Mouse (Mus musculus) neural tube, embryonic 15.5 days (tissue): ENCODE measurements around the gene Car5a. TPM values are rescaled to one million over a fixed set of nuclear protein-coding genes. Genes with fewer than 3 reads are reported as not detected.

Source experiments
- ATAC-seq: fragments of 200-750 bp; cut with Nextera tagmentation; 2 replicates; pipeline ENCODE4 v1.8.0; 2017; ENCODE audit warnings: mild to moderate bottlenecking, moderate TSS enrichment, moderate library complexity; ENCODE audit not compliant: low FRiP score
- H3K27ac ChIP-seq: fragments of 300-500 bp; sonication (generic); replicated peaks from 2 replicates; pipeline ENCODE4 v1.5.1; 2015; ENCODE audit warnings: mild to moderate bottlenecking, inconsistent platforms
- H3K27me3 ChIP-seq: fragments of 300-500 bp; sonication (generic); replicated peaks from 2 replicates; pipeline ENCODE4 v1.6.1; 2015; ENCODE audit warnings: inconsistent platforms
- H3K36me3 ChIP-seq: fragments of 300-500 bp; sonication (generic); 2 replicates; pipeline ENCODE4 v1.6.1; 2015; ENCODE audit warnings: inconsistent platforms
- H3K4me1 ChIP-seq: fragments of 300-500 bp; sonication (generic); 2 replicates; pipeline ENCODE4 v1.6.1; 2015; ENCODE audit warnings: inconsistent platforms
- H3K4me2 ChIP-seq: fragments of 300-500 bp; sonication (generic); 2 replicates; pipeline ENCODE4 v1.6.1; 2015; ENCODE audit warnings: inconsistent platforms, mild to moderate bottlenecking, moderate library complexity
- H3K4me3 ChIP-seq: fragments of 300-500 bp; sonication (generic); replicated peaks from 2 replicates; pipeline ENCODE4 v1.5.1; 2015; ENCODE audit warnings: mild to moderate bottlenecking, inconsistent platforms
- H3K9ac ChIP-seq: fragments of 300-500 bp; sonication (generic); replicated peaks from 2 replicates; pipeline ENCODE4 v1.6.1; 2015; ENCODE audit warnings: mild to moderate bottlenecking, inconsistent platforms
- H3K9me3 ChIP-seq: fragments of 300-500 bp; sonication (generic); replicated peaks from 2 replicates; pipeline ENCODE4 v1.6.1; 2016; ENCODE audit warnings: inconsistent platforms
- WGBS: fragments of 180-500 bp; shearing (Covaris S2); methylation state at CpG from one replicate; pipeline ENCODE4 v1.1.7; 2015; ENCODE audit warnings: mixed read lengths; 5-methylcytosine and 5-hydroxymethylcytosine counted together
- polyA plus RNA-seq: library from polyadenylated mRNA; unstranded; fragments of >200 nt; fragmentation: Nextera tagmentation; extraction: Ambion mirVana; gene quantifications from 2 replicates; pipeline ENCODE4 v1.2.1, GENCODE M21; 2015

The Car5a gene
- polyA plus RNA-seq, 1 experiment from 2014 or later: 0.50 TPM

GRCm38 (mm10) chr8:121930047-121930446 lies 14.7 kb downstream of the Car5a start:
- H3K36me3 ChIP-seq: no peaks in the 10 kb centered on the region

DNA sequence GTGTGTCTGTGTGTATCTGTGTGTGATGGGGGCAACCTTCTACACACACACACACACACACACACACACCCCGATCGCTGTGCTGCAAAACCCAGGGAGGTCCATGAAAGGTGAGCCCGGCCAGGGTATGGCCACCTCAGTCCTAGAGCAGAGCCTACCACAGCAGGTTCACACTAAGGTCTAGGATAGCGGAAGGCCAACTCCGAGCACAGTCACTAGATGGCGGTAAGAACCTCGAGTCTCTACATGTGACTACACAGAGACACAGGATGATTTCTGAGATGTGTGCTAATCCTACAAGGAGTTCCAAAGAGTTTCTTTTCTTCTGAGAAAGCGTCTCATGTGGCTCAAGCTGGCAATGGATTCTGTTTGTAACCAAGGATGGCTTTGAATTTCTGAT lies 17.4 kb downstream of the Car5a start:
- H3K4me1 ChIP-seq: no peaks in the 10 kb centered on the region
- 0 out of 2 replicates have a peak, but pooled peaks have one; percentile 53 for ATAC-seq
- no peak overlapping the region for H3K4me3 ChIP-seq
- no peaks in the 10 kb centered on the region for H3K9me3 ChIP-seq
- H3K27me3 ChIP-seq: no peaks in the 10 kb centered on the region
- H3K36me3 ChIP-seq: no peaks in the 10 kb centered on the region
- no peak overlapping the region for H3K4me2 ChIP-seq
- H3K9ac ChIP-seq: no peak overlapping the region
- 38% methylated on average over 6 of the region's 8 CpGs for whole genome bisulfite sequencing
- no peak overlapping the region for H3K27ac ChIP-seq

More at GRCm38 (mm10) chr8:121930047-121930446, 14.7 kb downstream of the Car5a start:
- H3K9ac ChIP-seq: no peak overlapping the region
- H3K4me2 ChIP-seq: no peak overlapping the region
- no peaks in the 10 kb centered on the region for H3K27me3 ChIP-seq
- H3K4me3 ChIP-seq: no peak overlapping the region
- H3K4me1 ChIP-seq: peaks cover 8% of the 10 kb centered on the region
- no peak for ATAC-seq
- WGBS: 89% methylated on average over 4 of the region's 4 CpGs
- no peak overlapping the region for H3K27ac ChIP-seq
- no peaks in the 10 kb centered on the region for H3K9me3 ChIP-seq

DNA sequence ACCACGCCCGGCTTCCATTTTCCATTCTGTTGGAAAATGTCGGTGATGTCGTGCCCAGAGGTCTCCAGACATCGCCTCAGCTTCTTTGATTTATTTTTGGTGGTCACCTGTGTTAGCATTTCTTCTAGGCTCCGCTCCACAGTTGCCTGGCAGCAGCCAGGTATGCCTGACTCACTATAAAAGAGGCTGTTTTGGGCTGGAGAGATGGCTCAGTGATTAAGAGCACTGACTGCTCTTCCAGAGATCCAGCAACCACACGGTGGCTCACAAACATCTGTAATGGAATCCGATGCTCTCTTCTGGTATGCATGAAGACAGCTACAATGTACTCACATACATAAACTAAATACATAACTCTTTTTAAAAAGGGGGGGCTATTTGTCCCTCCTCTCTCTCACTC lies 18.4 kb downstream of the Car5a start:
- Histone ChIP-seq H3K4me2 (no peak overlapping the region), H3K36me3 (no peaks in the 10 kb centered on the region), H3K27ac (no peak overlapping the region), H3K27me3 (no peaks in the 10 kb centered on the region), H3K4me3 (no peak overlapping the region), H3K9ac (no peak overlapping the region), H3K9me3 (no peaks in the 10 kb centered on the region), H3K4me1 (0 out of 2 replicates have a peak, but pooled peaks cover under 1% of the 10 kb centered on the region)
- WGBS: 68% methylated on average over 8 of the region's 8 CpGs
- no peak for ATAC-seq

DNA sequence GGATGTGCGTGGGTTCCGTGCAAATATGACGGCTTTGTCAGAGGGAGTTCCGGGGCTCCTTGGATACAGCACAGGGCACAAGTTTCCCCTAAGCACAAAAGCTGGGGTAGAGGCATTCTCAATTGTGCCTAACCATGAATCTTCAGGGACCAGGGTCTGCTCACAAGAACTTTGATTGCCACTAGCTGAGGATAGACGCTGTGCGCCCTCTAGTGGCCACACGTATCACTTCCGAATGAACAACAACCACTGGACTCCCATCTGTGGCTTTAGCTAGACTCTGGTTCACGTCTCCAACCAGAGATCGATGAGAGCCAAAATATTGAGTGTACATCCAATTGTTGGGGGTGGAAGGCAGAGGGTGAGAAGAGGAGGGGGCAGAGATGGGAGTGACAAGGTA lies 19.1 kb downstream of the Car5a start:
- H3K27me3 ChIP-seq: no peaks in the 10 kb centered on the region
- 0 out of 2 replicates have a peak, but pooled peaks cover 2% of the 10 kb centered on the region for H3K4me1 ChIP-seq
- H3K27ac ChIP-seq: no peak overlapping the region
- H3K9ac ChIP-seq: no peak overlapping the region
- ATAC-seq: no peak; the same call in 1 of the 2 replicates
- no peak overlapping the region for H3K4me3 ChIP-seq
- H3K36me3 ChIP-seq: no peaks in the 10 kb centered on the region
- no peaks in the 10 kb centered on the region for H3K9me3 ChIP-seq
- no peak overlapping the region for H3K4me2 ChIP-seq
- WGBS: 30% methylated on average over 10 of the region's 10 CpGs

- no peaks in the 10 kb centered on the region for H3K9me3 ChIP-seq
- ATAC-seq: no peak
- WGBS: 87% methylated on average over 5 of the region's 5 CpGs
- no peak overlapping the region for H3K4me3 ChIP-seq
- no peak overlapping the region for H3K4me2 ChIP-seq
- no peak overlapping the region for H3K9ac ChIP-seq
- H3K36me3 ChIP-seq: no peaks in the 10 kb centered on the region
- H3K27me3 ChIP-seq: no peaks in the 10 kb centered on the region
- no peak overlapping the region for H3K27ac ChIP-seq
- peaks cover 7% of the 10 kb centered on the region for H3K4me1 ChIP-seq
Observed at GRCm38 (mm10) chr8:121924681-121925080, 20.0 kb downstream of the Car5a start.

DNA sequence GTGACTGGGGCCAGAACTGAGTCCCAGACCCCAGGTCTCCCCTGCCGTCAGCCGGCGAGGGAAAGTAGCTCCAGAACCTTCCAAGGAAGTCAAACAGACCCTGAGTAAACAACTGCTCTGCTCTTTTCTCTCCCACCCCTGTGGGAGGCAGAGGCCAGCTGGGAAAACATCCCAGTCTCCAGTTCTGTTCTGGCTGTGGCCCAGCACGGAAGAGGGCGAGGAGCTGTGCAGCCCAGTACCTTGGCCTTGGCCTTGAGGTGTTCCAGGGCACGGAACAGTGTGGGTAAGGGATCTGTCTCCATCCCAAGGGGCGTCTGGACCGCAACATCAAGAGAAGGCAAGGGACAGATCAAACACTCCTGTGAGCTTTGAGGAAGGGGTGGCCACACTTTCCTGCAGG lies 22.6 kb downstream of the Car5a start:
- Histone ChIP-seq H3K27ac (peak overlapping the region; percentile 62), H3K4me2 (no peak overlapping the region), H3K36me3 (no peaks in the 10 kb centered on the region), H3K4me3 (no peak overlapping the region), H3K9me3 (no peaks in the 10 kb centered on the region), H3K4me1 (peaks cover 10% of the 10 kb centered on the region), H3K9ac (no peak overlapping the region), H3K27me3 (no peaks in the 10 kb centered on the region)
- WGBS: 78% methylated on average over 8 of the region's 8 CpGs
- ATAC-seq: no peak

GRCm38 (mm10) chr8:121921582-121921981 lies 23.1 kb downstream of the Car5a start:
- H3K4me1 ChIP-seq: peaks cover 10% of the 10 kb centered on the region
- ATAC-seq: no peak
- no peaks in the 10 kb centered on the region for H3K9me3 ChIP-seq
- 73% methylated on average over 8 of the region's 8 CpGs for WGBS
- no peaks in the 10 kb centered on the region for H3K27me3 ChIP-seq
- H3K4me2 ChIP-seq: no peak overlapping the region
- H3K27ac ChIP-seq: peak overlapping the region; percentile 62
- H3K4me3 ChIP-seq: no peak overlapping the region
- no peaks in the 10 kb centered on the region for H3K36me3 ChIP-seq
- no peak overlapping the region for H3K9ac ChIP-seq

DNA sequence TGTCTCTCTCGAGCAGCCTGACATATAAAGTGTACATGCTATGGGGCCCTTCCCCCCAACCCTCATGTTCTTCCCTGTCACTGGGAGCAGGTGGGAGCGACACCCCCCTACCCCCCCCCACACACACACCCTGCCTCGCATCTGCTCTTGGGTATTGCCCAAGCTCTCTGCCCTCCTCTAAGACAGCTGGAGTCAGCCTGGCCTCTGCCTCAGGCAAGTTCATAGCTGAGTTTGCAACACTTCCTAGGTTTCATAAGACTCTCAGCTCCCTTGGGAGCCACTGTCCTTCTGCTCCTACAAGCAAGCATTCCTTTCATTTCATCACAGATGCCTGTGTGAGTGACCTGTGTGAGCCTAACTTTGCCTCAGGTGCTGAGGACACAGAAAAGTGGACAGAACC lies 25.0 kb downstream of the Car5a start:
- 53% methylated on average over 3 of the region's 3 CpGs for WGBS
- no peaks in the 10 kb centered on the region for H3K36me3 ChIP-seq
- no peaks in the 10 kb centered on the region for H3K9me3 ChIP-seq
- no peak overlapping the region for H3K9ac ChIP-seq
- no peak for ATAC-seq
- H3K4me1 ChIP-seq: peaks cover 10% of the 10 kb centered on the region
- no peak overlapping the region for H3K4me2 ChIP-seq
- no peak overlapping the region for H3K4me3 ChIP-seq
- H3K27ac ChIP-seq: no peak overlapping the region
- no peaks in the 10 kb centered on the region for H3K27me3 ChIP-seq

- 75% methylated on average over 4 of the region's 4 CpGs for WGBS
- Histone ChIP-seq H3K9ac (no peak overlapping the region), H3K27ac (no peak overlapping the region), H3K27me3 (no peaks in the 10 kb centered on the region), H3K36me3 (no peaks in the 10 kb centered on the region), H3K4me1 (peaks cover 10% of the 10 kb centered on the region), H3K4me2 (no peak overlapping the region), H3K4me3 (no peak overlapping the region), H3K9me3 (no peaks in the 10 kb centered on the region)
- no peak for ATAC-seq
Observed at GRCm38 (mm10) chr8:121919158-121919557, 25.5 kb downstream of the Car5a start.

DNA sequence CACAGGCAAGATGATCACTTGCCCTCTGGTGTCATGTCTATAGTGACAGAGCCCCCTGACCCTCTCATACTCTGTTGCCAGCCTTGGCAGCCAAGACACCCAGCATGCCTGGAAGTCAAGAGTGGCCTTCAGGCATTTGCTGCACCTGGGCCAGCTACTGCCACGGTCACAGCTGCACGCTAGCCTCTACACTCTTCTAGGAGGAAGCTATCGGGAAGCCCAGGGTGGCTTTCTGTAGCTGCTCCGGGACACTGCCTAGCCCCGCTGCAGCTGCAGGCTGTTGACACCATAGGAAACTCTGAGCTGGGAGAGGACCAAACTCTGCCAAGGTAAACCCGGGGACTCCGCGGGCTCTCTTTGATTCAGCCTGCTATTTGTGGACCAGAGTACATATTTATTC lies 31.3 kb downstream of the Car5a start:
- peaks cover 3% of the 10 kb centered on the region; the same call in 1 of the 2 replicates for H3K27me3 ChIP-seq
- no peak overlapping the region for H3K27ac ChIP-seq
- H3K9ac ChIP-seq: no peak overlapping the region
- no peak overlapping the region for H3K4me3 ChIP-seq
- H3K4me2 ChIP-seq: no peak overlapping the region
- ATAC-seq: no peak
- WGBS: 76% methylated on average over 8 of the region's 8 CpGs
- no peaks in the 10 kb centered on the region for H3K9me3 ChIP-seq
- no peaks in the 10 kb centered on the region for H3K36me3 ChIP-seq
- H3K4me1 ChIP-seq: no peaks in the 10 kb centered on the region

GRCm38 (mm10) chr8:121912831-121913230 lies 31.9 kb downstream of the Car5a start:
- 71% methylated on average over 3 of the region's 3 CpGs for WGBS
- Histone ChIP-seq H3K4me3 (no peak overlapping the region), H3K36me3 (no peaks in the 10 kb centered on the region), H3K9me3 (no peaks in the 10 kb centered on the region), H3K4me2 (no peak overlapping the region), H3K9ac (no peak overlapping the region), H3K27ac (no peak overlapping the region), H3K27me3 (peaks cover 5% of the 10 kb centered on the region; the same call in 1 of the 2 replicates), H3K4me1 (peaks cover 5% of the 10 kb centered on the region)
- no peak for ATAC-seq

DNA sequence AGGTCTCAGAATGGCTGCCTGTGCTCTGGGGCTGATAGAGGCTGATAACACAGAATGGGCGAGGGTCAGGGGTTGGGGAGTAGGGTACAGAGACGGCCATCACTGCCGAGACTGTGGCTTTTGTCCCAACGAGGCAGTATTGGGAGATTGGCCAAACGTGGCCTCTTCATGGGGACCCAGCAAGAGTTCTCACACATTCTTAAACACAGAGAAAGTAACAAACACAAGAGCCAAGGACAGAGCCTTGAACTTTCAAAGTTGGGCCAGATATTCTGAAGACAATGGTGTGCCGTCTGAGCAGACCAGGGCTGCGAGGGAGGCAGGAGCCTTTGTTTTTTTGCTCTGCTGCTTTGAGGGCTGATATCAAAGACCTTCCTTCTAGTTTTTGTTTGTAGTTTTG lies 32.7 kb downstream of the Car5a start:
- Histone ChIP-seq H3K27ac (peak overlapping the region; percentile 33; the same call in 1 of the 2 replicates), H3K4me2 (no peak overlapping the region), H3K9ac (no peak overlapping the region), H3K36me3 (no peaks in the 10 kb centered on the region), H3K27me3 (peaks cover 5% of the 10 kb centered on the region; the same call in 1 of the 2 replicates), H3K4me1 (peaks cover 7% of the 10 kb centered on the region), H3K9me3 (no peaks in the 10 kb centered on the region), H3K4me3 (no peak overlapping the region)
- no peak for ATAC-seq
- 71% methylated on average over 7 of the region's 7 CpGs for WGBS
